Mouse (Mus musculus): ENCODE measurements at regions not wholly inside any gene's neighbourhood (a gene's known extent, or its start where the extent isn't known, plus 50 kb on each side); places are given as distances from the start of the nearest gene placed in this dataset.

- TF ChIP-seq EP300 (IDR thresholded peaks at IDR 0.05; ENCODE audit: low read depth in 1 of 2, low read length in 2 of 2) (no peak), ZMIZ1 (IDR thresholded peaks at IDR 0.05; ENCODE audit: low read depth, low read length) (no peak), CTCF (IDR thresholded peaks at IDR 0.05 in 2 of 3, conservative IDR thresholded peaks at IDR 0.05 in 1 of 3; ENCODE audit: control insufficient read depth in 1 of 3, insufficient read depth in 1 of 3, low read depth in 2 of 3, low read length in 3 of 3, poor library complexity in 1 of 3, severe bottlenecking in 1 of 3) (no peak), MYC (IDR thresholded peaks at IDR 0.05; ENCODE audit: low read depth, low read length) (no peak)
Measured at GRCm38 (mm10) chr5:15774567-15774966, 60.5 kb upstream of the Speer4c start.

All from MEL (cell line).